Mouse (Mus musculus) lung, embryonic 14.5 days (tissue): ENCODE data around the gene Adamts12. TPM values are rescaled to one million over a fixed set of nuclear protein-coding genes. Genes with fewer than 3 reads are reported as not detected.

Source experiments
- ATAC-seq: fragments of 200-750 bp; cut with Nextera tagmentation; 2 replicates; pipeline ENCODE4 v1.8.0; 2017; ENCODE audit warnings: mild to moderate bottlenecking, moderate TSS enrichment, moderate library complexity; ENCODE audit not compliant: insufficient read depth
- DNase-seq: peaks from one replicate; pipeline ENCODE4 v3.0.0-alpha.2; 2015
- H3K27ac ChIP-seq: fragments of 300-500 bp; sonication (generic); 2 replicates; pipeline ENCODE4 v1.5.1; 2014; ENCODE audit warnings: low read depth, mild to moderate bottlenecking, moderate library complexity
- H3K27me3 ChIP-seq: fragments of 300-500 bp; sonication (generic); 2 replicates; pipeline ENCODE4 v1.6.1; 2014; ENCODE audit warnings: low read length, control low read depth; ENCODE audit not compliant: insufficient read depth
- H3K36me3 ChIP-seq: fragments of 300-500 bp; sonication (generic); 2 replicates; pipeline ENCODE4 v1.6.1; 2014; ENCODE audit warnings: control low read depth; ENCODE audit not compliant: insufficient read depth
- H3K4me1 ChIP-seq: fragments of 300-500 bp; sonication (generic); 2 replicates; pipeline ENCODE4 v1.6.1; 2014; ENCODE audit warnings: antibody characterized with exemption, control low read depth; ENCODE audit not compliant: insufficient read depth
- H3K4me2 ChIP-seq: fragments of 300-500 bp; sonication (generic); 2 replicates; pipeline ENCODE4 v1.6.1; 2014; ENCODE audit warnings: mild to moderate bottlenecking
- H3K4me3 ChIP-seq: fragments of 300-500 bp; sonication (generic); 2 replicates; pipeline ENCODE4 v1.5.1; 2014; ENCODE audit warnings: low read depth, low read length
- H3K9ac ChIP-seq: fragments of 300-500 bp; sonication (generic); 2 replicates; pipeline ENCODE4 v1.6.1; 2014
- H3K9me3 ChIP-seq: fragments of 300-500 bp; sonication (generic); 2 replicates; pipeline ENCODE4 v1.6.1; 2016; ENCODE audit warnings: low read depth, low read length, control low read depth
- CTCF ChIP-seq: IDR thresholded peaks from 2 replicates; pipeline ENCODE4 v1.5.1; 2016; ENCODE audit warnings: antibody characterized with exemption, low read depth
- WGBS: fragments of 180-500 bp; shearing (Covaris S2); extraction: QIAGEN DNeasy Blood & Tissue Kit; methylation state at CpG from one replicate; pipeline ENCODE4 v1.1.7; 2014; 5-methylcytosine and 5-hydroxymethylcytosine counted together
- polyA plus RNA-seq: library from polyadenylated mRNA; unstranded; fragments of >200 nt; fragmentation: Nextera tagmentation; extraction: Ambion mirVana; gene quantifications from 2 replicates; pipeline ENCODE4 v1.2.1, GENCODE M21; 2014

Gene Adamts12
- polyA plus RNA-seq, 1 experiment from 2014 or later: 7.0 TPM

DNA sequence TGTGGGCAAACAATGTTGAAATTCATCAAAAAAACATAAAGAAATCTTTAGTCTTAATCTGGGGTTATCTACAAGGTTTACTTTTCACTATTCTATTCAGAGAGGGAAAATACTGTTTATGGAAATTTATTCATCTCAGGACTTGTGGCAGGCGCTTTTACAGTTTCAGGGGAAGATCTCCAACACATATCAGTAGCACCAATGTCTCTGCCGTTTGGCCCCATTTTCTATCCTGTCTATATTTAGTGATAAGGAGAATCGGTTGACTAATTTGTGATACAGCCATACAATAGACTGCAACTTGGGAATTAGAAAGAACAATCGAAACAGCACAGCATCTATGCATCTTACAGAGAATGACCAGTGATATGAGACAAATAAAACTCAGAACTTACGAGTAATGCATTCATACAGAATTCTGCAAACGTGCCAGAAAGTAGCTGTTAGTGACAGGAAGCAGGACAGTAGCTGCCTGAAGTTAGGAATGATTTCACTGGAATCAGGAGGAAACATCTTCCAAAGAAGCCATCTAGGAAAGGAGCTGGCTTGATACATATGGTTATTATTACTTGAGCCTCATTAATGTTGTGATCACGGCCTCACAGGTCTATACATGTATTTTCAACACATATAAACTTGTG, 10.0 kb upstream of the Adamts12 start:
- WGBS: 41% methylated on average over 7 of the region's 7 CpGs

DNA sequence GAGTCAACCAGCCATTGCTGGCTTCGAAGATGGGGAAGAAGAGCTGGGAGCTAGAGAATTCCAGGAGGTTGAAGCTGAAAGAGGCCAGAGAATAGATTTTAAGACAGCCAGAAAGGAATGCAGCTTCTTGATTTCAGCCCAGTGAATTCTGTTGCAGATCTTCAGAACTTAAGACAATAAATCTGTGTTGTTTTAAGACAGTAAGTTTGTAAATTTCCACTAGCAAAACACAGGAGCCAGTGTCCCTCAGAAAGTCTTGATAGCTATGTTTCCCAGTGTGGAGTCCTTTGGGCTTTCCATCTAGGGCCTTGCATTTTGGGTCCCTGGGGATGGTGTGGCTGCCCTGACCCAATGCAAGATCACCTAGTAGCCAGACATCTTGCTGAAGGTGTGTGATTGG, 1.7 kb upstream of the Adamts12 start:
- no peak overlapping the region for H3K4me2 ChIP-seq
- 94% methylated on average over 1 of the region's 1 CpGs for WGBS
- no peak overlapping the region for H3K4me3 ChIP-seq
- TF ChIP-seq CTCF: no peak
- no peaks in the 10 kb centered on the region for H3K27me3 ChIP-seq
- no peaks in the 10 kb centered on the region for H3K9me3 ChIP-seq
- no peaks in the 10 kb centered on the region for H3K36me3 ChIP-seq
- ATAC-seq (no peak), DNase-seq (no peak)
- H3K27ac ChIP-seq: no peak overlapping the region
- H3K4me1 ChIP-seq: peaks cover 5% of the 10 kb centered on the region; the same call in 1 of the 2 replicates
- no peak overlapping the region for H3K9ac ChIP-seq

More for the DNA sequence above, 10.0 kb upstream of the Adamts12 start:
- Histone ChIP-seq H3K4me2 (no peak overlapping the region), H3K27me3 (no peaks in the 10 kb centered on the region), H3K36me3 (no peaks in the 10 kb centered on the region), H3K4me1 (no peaks in the 10 kb centered on the region), H3K9ac (no peak overlapping the region), H3K27ac (peak overlapping the region; percentile 33; the same call in 1 of the 2 replicates), H3K4me3 (no peak overlapping the region), H3K9me3 (no peaks in the 10 kb centered on the region)
- no peak; the same call in 1 of the 2 replicates for ATAC-seq
- DNase-seq: peak; percentile 71
- no peak for TF ChIP-seq CTCF

GRCm38 (mm10) chr15:11064160-11064557, 431 bp upstream of the Adamts12 start:
- H3K4me3 ChIP-seq: 0 out of 2 replicates have a peak overlapping the region, but pooled peaks have one; percentile 48
- no peaks in the 10 kb centered on the region for H3K27me3 ChIP-seq
- H3K9ac ChIP-seq: no peak overlapping the region
- no peaks in the 10 kb centered on the region for H3K36me3 ChIP-seq
- peaks cover 5% of the 10 kb centered on the region; the same call in 1 of the 2 replicates for H3K4me1 ChIP-seq
- DNase-seq: peak; percentile 72
- peak; percentile 51 for ATAC-seq
- TF ChIP-seq CTCF: no peak
- peak overlapping the region; percentile 90 for H3K27ac ChIP-seq
- peak overlapping the region; percentile 77 for H3K4me2 ChIP-seq
- 7% methylated on average over 1 of the region's 2 CpGs for whole genome bisulfite sequencing
- no peaks in the 10 kb centered on the region for H3K9me3 ChIP-seq

- no peaks in the 10 kb centered on the region for H3K9me3 ChIP-seq
- peak overlapping the region; percentile 90 for H3K27ac ChIP-seq
- no peak for TF ChIP-seq CTCF
- peaks cover 5% of the 10 kb centered on the region; the same call in 1 of the 2 replicates for H3K4me1 ChIP-seq
- H3K36me3 ChIP-seq: no peaks in the 10 kb centered on the region
- no peak for ATAC-seq
- DNase-seq: peak; percentile 48
- peak overlapping the region; percentile 54 for H3K9ac ChIP-seq
- WGBS: 2% methylated on average over 9 of the region's 9 CpGs
- peak overlapping the region; percentile 48 for H3K4me3 ChIP-seq
- H3K4me2 ChIP-seq: peak overlapping the region; percentile 77
- H3K27me3 ChIP-seq: no peaks in the 10 kb centered on the region
Observed at GRCm38 (mm10) chr15:11065528-11066171, 1.1 kb downstream of the Adamts12 start.

DNA sequence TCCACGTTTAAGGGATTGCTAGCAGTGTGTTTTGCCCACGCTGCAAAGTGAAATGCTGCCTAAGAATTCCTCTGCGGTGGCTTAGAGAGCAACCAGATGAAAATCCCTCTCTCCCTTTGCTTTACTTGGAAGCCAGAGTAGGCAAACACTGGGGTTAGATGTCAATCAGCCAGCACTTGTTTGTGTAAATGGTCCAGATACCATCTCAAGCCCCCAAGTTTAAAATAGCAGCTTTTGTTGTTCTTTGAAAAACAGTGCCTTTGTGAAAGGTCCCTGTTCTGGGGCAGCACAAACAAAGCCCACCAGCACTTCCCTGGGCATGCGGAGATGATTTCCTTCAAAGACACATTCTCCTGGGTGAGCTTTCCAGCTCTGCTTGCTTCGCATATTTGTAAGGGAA, 1.7 kb downstream of the Adamts12 start:
- H3K27ac ChIP-seq: peak overlapping the region; percentile 48; the same call in 1 of the 2 replicates

DNA sequence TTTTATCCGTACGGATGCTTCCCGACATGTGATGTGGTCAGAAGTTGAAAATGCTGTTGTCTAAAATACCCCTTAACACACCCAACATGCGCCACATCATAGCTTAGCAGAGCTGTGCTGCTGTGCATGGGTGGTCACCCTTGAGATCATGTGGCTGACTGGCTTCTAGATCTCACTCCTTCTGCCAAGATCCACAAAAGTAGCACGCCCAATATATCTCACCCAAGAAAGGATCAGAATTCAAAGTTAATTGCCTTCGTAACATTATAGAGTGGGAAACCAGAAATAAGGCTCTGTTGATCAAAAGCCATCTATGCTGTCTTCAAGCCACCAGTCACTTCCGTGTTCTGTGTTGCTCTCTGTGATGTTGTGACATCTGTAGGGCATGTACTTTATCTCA, 3.3 kb downstream of the Adamts12 start:
- Histone ChIP-seq H3K4me2 (no peak overlapping the region), H3K4me1 (peaks cover 5% of the 10 kb centered on the region; the same call in 1 of the 2 replicates), H3K36me3 (0 out of 2 replicates have a peak, but pooled peaks cover 4% of the 10 kb centered on the region), H3K9me3 (no peaks in the 10 kb centered on the region), H3K4me3 (no peak overlapping the region), H3K9ac (no peak overlapping the region), H3K27me3 (no peaks in the 10 kb centered on the region), H3K27ac (no peak overlapping the region)
- ATAC-seq (no peak), DNase-seq (no peak)
- WGBS: 79% methylated on average over 7 of the region's 7 CpGs
- no peak for TF ChIP-seq CTCF

More for the DNA sequence above, 1.7 kb downstream of the Adamts12 start:
- peaks cover 5% of the 10 kb centered on the region; the same call in 1 of the 2 replicates for H3K4me1 ChIP-seq
- no peak for ATAC-seq
- WGBS: 10% methylated on average over 5 of the region's 5 CpGs
- H3K9ac ChIP-seq: peak overlapping the region; percentile 54
- no peaks in the 10 kb centered on the region for H3K27me3 ChIP-seq
- peak; percentile 38 for DNase-seq
- no peak for TF ChIP-seq CTCF
- H3K9me3 ChIP-seq: no peaks in the 10 kb centered on the region
- H3K36me3 ChIP-seq: no peaks in the 10 kb centered on the region
- peak overlapping the region; percentile 77 for H3K4me2 ChIP-seq
- H3K4me3 ChIP-seq: peak overlapping the region; percentile 48

DNA sequence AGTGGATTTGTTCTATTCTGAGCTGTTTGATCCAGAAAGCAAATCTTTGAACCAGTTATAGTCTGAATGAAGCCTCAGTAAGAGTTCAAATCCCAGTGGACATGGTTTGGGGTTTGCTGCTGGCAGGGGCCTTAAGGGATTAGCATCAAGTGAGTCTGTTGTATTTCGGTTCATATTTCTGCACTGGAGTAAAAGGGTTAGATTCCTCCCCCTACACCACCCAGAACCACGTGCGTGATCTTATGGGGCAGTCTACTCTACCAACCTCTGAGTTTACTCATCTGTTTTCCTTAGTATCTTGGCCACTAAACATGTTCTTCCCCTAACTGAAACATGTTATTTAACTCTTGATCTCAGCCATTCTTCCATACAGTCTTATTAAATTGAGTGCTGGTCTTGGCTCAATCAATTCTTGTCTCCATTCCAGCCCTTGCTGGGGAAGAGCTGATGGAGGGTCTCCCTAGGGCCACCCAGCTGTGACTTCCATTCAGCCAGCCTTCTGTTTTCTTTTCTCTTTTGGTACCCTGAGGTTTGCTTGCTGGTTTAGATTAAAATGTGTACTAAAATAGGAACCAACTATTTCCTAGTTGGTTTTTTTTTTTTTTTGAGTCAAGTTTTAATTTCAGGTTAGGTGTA, 11.3 kb downstream of the Adamts12 start:
- WGBS: 80% methylated on average over 3 of the region's 3 CpGs
- DNase-seq: no peak
- H3K27ac ChIP-seq: no peak overlapping the region

More for the DNA sequence above, 11.3 kb downstream of the Adamts12 start:
- Histone ChIP-seq H3K9ac (no peak overlapping the region), H3K4me2 (no peak overlapping the region), H3K4me3 (no peak overlapping the region), H3K36me3 (0 out of 2 replicates have a peak, but pooled peaks cover 4% of the 10 kb centered on the region), H3K4me1 (no peaks in the 10 kb centered on the region), H3K9me3 (no peaks in the 10 kb centered on the region), H3K27me3 (no peaks in the 10 kb centered on the region)
- ATAC-seq: no peak
- no peak for TF ChIP-seq CTCF
